Mouse (Mus musculus): ENCODE measurements around the gene Cse1l. TPM values are rescaled to one million over a fixed set of nuclear protein-coding genes. Genes with fewer than 3 reads are reported as not detected.
A peak's percentile ranks its signal among the peaks of the same experiment; 100 is the strongest.

Cse1l gene
- total RNA-seq, 2 experiments from 2014 or later: 48.7 to 51.4 TPM

GRCm38 (mm10) chr2:166886231-166886630, 19.6 kb upstream of the Cse1l start:
- TF ChIP-seq CTCF (conservative IDR thresholded peaks at IDR 0.05): no peak
- DNase-seq (ENCODE audit: low spot score in 2 of 2): no peak
- no peak overlapping the region for H3K27ac ChIP-seq

GRCm38 (mm10) chr2:166887816-166888215, 18.0 kb upstream of the Cse1l start:
- no peak for DNase-seq (ENCODE audit: low spot score in 2 of 2)
- TF ChIP-seq CTCF (conservative IDR thresholded peaks at IDR 0.05): peak; percentile 57
- Histone ChIP-seq H3K4me3 (no peak overlapping the region), H3K27ac (no peak overlapping the region)

More at GRCm38 (mm10) chr2:166886231-166886630, 19.6 kb upstream of the Cse1l start:
- H3K4me3 ChIP-seq: no peak overlapping the region

GRCm38 (mm10) chr2:166891366-166891880, 14.4 kb upstream of the Cse1l start:
- no peak overlapping the region for H3K4me3 ChIP-seq
- DNase-seq (ENCODE audit: low spot score in 2 of 2): no peak
- peak; percentile 44 for TF ChIP-seq CTCF (conservative IDR thresholded peaks at IDR 0.05)
- no peak overlapping the region for H3K27ac ChIP-seq

- TF ChIP-seq CTCF (conservative IDR thresholded peaks at IDR 0.05): no peak
- H3K27ac ChIP-seq: no peak overlapping the region
- DNase-seq (ENCODE audit: low spot score in 2 of 2): no peak
- no peak overlapping the region for H3K4me3 ChIP-seq
Measured at GRCm38 (mm10) chr2:166892158-166892680, 13.6 kb upstream of the Cse1l start.

DNA sequence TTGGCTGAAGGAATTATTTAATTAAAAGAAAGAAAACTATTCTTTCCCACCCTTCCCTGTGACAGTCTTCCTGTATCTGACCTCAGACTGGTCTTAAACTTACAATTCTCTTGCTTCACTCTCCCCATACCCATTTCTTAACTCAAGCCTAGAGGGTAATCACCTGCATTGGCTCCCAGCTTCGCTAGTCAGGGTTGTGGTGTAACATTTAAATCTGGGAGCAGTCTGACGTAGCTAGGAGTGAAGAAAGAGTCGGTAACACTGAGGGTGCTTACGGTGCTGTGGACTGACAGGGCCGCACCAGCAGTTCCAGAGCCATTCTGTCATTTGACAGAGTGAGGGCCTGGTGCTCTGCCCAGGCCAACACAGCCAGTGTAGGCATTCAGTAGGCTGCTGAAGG, 12.8 kb upstream of the Cse1l start:
- TF ChIP-seq CTCF (conservative IDR thresholded peaks at IDR 0.05): no peak
- no peak overlapping the region for H3K4me3 ChIP-seq
- no peak overlapping the region for H3K27ac ChIP-seq
- no peak for DNase-seq (ENCODE audit: low spot score in 2 of 2)

DNA sequence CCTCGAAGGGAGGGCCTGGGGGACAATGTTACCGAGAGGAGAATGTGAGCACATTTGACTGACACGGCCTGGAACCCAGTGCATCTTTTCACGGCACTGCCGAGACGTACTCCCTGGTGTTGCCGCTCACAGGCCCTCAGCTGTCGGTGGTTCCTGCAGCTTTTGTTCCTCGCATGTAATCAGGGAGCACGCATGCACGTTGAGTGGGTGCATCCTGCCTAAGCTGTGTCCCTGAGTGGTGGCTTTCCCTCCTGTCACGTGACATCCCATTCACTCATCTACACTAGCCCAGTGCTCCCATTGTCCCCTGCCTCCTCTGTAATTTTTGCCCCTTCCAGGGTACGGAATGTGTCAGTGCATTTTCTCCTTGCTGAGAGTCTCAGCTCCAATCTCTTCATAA, 9.5 kb upstream of the Cse1l start:
- TF ChIP-seq CTCF (conservative IDR thresholded peaks at IDR 0.05): no peak
- Histone ChIP-seq H3K27ac (no peak overlapping the region), H3K4me3 (no peak overlapping the region)
- DNase-seq (ENCODE audit: low spot score in 2 of 2): peak in 1 of 2 experiments; percentile 20

GRCm38 (mm10) chr2:166896974-166897373, 8.9 kb upstream of the Cse1l start:
- TF ChIP-seq CTCF (conservative IDR thresholded peaks at IDR 0.05): no peak
- DNase-seq (ENCODE audit: low spot score in 2 of 2): no peak
- Histone ChIP-seq H3K4me3 (no peak overlapping the region), H3K27ac (no peak overlapping the region)

- no peak for TF ChIP-seq CTCF (conservative IDR thresholded peaks at IDR 0.05)
- Histone ChIP-seq H3K4me3 (no peak overlapping the region), H3K27ac (no peak overlapping the region)
- DNase-seq (ENCODE audit: low spot score in 2 of 2): no peak
Measured at GRCm38 (mm10) chr2:166899161-166899560, 6.7 kb upstream of the Cse1l start.

DNA sequence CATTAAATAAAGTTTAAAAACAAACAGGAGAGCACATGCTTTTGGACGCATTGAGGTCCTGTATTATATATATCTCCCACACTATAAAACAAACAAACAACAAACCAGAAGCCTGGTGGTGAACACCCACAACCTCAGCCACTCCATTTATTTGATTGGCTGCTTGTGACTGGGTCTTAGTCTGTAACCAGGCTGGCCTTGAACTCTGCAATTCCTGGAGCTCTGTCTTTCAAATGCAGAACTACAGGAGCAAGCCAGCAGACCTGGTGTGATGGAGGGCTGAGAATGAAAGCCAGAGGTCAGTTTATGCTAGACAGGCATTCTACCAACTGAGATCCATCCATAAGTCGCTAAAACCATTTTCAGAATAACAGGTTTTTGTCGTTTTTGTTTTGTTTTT, 6.1 kb upstream of the Cse1l start:
- Histone ChIP-seq H3K27ac (no peak overlapping the region), H3K4me3 (no peak overlapping the region)
- TF ChIP-seq CTCF (conservative IDR thresholded peaks at IDR 0.05): no peak
- no peak for DNase-seq (ENCODE audit: low spot score in 2 of 2)

- no peak overlapping the region for H3K4me3 ChIP-seq
- no peak; the same call in 1 of the 2 replicates for TF ChIP-seq CTCF (conservative IDR thresholded peaks at IDR 0.05)
- H3K27ac ChIP-seq: no peak overlapping the region
- DNase-seq (ENCODE audit: low spot score in 2 of 2): no peak
Measured at GRCm38 (mm10) chr2:166900792-166901505, 4.9 kb upstream of the Cse1l start.

GRCm38 (mm10) chr2:166903719-166904282, 2.0 kb upstream of the Cse1l start:
- no peak for DNase-seq (ENCODE audit: low spot score in 2 of 2)
- Histone ChIP-seq H3K27ac (no peak overlapping the region), H3K4me3 (no peak overlapping the region)
- peak; percentile 59 for TF ChIP-seq CTCF (conservative IDR thresholded peaks at IDR 0.05)

DNA sequence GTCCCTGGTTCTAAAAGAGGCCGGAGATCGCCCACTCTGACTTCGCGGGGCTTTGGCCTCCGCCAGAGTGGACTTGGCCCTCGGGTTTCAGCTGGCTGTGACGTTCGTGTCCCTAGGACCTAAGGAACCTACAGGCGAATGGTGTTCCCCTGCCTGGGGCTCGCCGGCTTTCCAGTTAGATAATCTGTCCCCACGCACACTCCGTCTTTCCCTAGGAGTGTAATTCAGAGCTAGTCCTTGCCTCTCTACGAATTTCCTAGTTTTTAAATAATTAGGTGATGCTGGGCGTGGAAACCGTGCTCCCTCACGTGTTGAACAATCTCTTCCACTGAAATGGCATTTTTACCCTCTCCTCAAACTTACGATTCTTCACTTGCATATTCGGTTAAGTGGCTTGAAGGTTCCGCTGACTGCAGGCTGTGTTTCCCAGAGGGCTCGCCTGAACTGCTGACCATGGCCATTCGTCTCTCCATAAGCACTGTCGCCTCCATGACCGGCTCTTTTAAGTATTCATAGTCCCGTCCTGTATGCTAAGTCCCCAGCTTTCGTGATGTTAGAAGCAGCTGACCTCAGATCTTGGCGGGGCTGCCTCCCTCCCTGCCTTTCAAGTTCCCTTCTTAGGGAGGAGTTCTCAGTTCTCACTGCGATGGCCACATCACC, 813 bp downstream of the Cse1l start:
- no peak for DNase-seq (ENCODE audit: low spot score in 2 of 2)
- TF ChIP-seq CTCF (conservative IDR thresholded peaks at IDR 0.05): no peak
- peak overlapping the region; percentile 84 for H3K4me3 ChIP-seq
- peak overlapping the region; percentile 96 for H3K27ac ChIP-seq

GRCm38 (mm10) chr2:166909729-166910128, 3.9 kb downstream of the Cse1l start:
- TF ChIP-seq CTCF (conservative IDR thresholded peaks at IDR 0.05): no peak
- no peak overlapping the region for H3K4me3 ChIP-seq
- H3K27ac ChIP-seq: no peak overlapping the region
- DNase-seq (ENCODE audit: low spot score in 2 of 2): no peak
